Mouse (Mus musculus) CH12.LX (cell line): Measurements from ENCODE around the gene Snx17. TPM values are rescaled to one million over a fixed set of nuclear protein-coding genes. Genes with fewer than 3 reads are reported as not detected.

Source experiments
- DNase-seq: peaks from one replicate; pipeline ENCODE4 v3.0.0-alpha.2; 2013; ENCODE audit errors: extremely low read depth
- H3K27ac ChIP-seq: 2 replicates; pipeline ENCODE4 v1.5.1; 2012; ENCODE audit warnings: low read depth, mild to moderate bottlenecking, control low read depth, moderate library complexity; ENCODE audit not compliant: insufficient read depth
- H3K27me3 ChIP-seq: replicated peaks from 2 replicates; pipeline ENCODE3; 2012; ENCODE audit warnings: inconsistent platforms
- H3K36me3 ChIP-seq, 2 experiments: replicated peaks in 1 of 2; 2 replicates each; pipeline versions ENCODE3 to v1.6.1; 2012; ENCODE audit warnings: inconsistent platforms in 1 of 2, low read length in 1 of 2, mild to moderate bottlenecking in 1 of 2, mixed read lengths in 1 of 2, moderate library complexity in 1 of 2; ENCODE audit not compliant: control insufficient read depth in 1 of 2, insufficient read depth in 1 of 2
- H3K4me1 ChIP-seq, 2 experiments: 2 replicates each; pipeline ENCODE4 v1.6.1; 2012; ENCODE audit warnings: inconsistent platforms in 1 of 2, moderate library complexity in 1 of 2; ENCODE audit not compliant: insufficient read depth in 2 of 2, control insufficient read depth in 1 of 2
- H3K4me2 ChIP-seq: 2 replicates; pipeline ENCODE4 v1.6.1; 2012; ENCODE audit warnings: low read depth, mild to moderate bottlenecking, control low read depth; ENCODE audit not compliant: poor library complexity, insufficient read depth, severe bottlenecking
- H3K4me3 ChIP-seq, 3 experiments: fragments of 150-350 bp in 1 of 3; sonication (generic) in 1 of 3; replicated peaks in 1 of 3; 2 replicates each; pipeline versions ENCODE3 to v1.5.1; 2011 to 2012; ENCODE audit warnings: low read depth in 2 of 3, low read length in 2 of 3, mild to moderate bottlenecking in 2 of 3, moderate library complexity in 2 of 3, control low read depth in 1 of 3, improper control_type of control experiment in 1 of 3, inconsistent platforms in 1 of 3, mixed read lengths in 1 of 3; ENCODE audit not compliant: poor library complexity in 1 of 3
- H3K79me2 ChIP-seq: replicated peaks from 2 replicates; pipeline ENCODE4 v1.6.1; 2012; ENCODE audit warnings: mild to moderate bottlenecking, moderate library complexity; ENCODE audit not compliant: control insufficient read depth, poor library complexity, insufficient read depth, severe bottlenecking; ENCODE audit errors: extremely low read depth
- H3K9ac ChIP-seq: 2 replicates; pipeline ENCODE4 v1.6.1; 2012; ENCODE audit warnings: low read depth, mild to moderate bottlenecking, control low read depth, moderate library complexity; ENCODE audit not compliant: insufficient read depth
- H3K9me3 ChIP-seq: replicated peaks from 2 replicates; pipeline ENCODE3; 2012; ENCODE audit warnings: low read length, inconsistent platforms, mixed read lengths
- BHLHE40 ChIP-seq: IDR thresholded peaks from 2 replicates; pipeline ENCODE4 v1.6.1; 2011; ENCODE audit warnings: mild to moderate bottlenecking, low read depth, low read length, improper control_type of control experiment
- CHD1 ChIP-seq: IDR thresholded peaks from 2 replicates; pipeline ENCODE4 v1.6.1; 2012; ENCODE audit warnings: low read depth, low read length, improper control_type of control experiment, inconsistent platforms
- CHD2 ChIP-seq: IDR thresholded peaks from 2 replicates; pipeline ENCODE4 v1.6.1; 2011; ENCODE audit warnings: low read length, improper control_type of control experiment
- CTCF ChIP-seq, 2 experiments: IDR thresholded peaks in 1 of 2; conservative IDR thresholded peaks in 1 of 2; 2 replicates each; pipeline ENCODE4 v1.5.1; 2011 to 2012; ENCODE audit warnings: low read depth in 2 of 2, low read length in 2 of 2, improper control_type of control experiment in 1 of 2, inconsistent platforms in 1 of 2, mild to moderate bottlenecking in 1 of 2, moderate library complexity in 1 of 2
- GABPA ChIP-seq: IDR thresholded peaks from 2 replicates; pipeline ENCODE4 v1.6.1; 2012; ENCODE audit warnings: low read depth, low read length, improper control_type of control experiment, inconsistent platforms; ENCODE audit not compliant: insufficient replicate concordance
- HCFC1 ChIP-seq: IDR thresholded peaks from 2 replicates; pipeline ENCODE4 v1.6.1; 2012; ENCODE audit warnings: low read depth, mild to moderate bottlenecking, inconsistent platforms, low read length, improper control_type of control experiment
- IRF4 ChIP-seq: IDR thresholded peaks from 2 replicates; pipeline ENCODE4 v1.6.1; 2014; ENCODE audit warnings: low read depth, mild to moderate bottlenecking, inconsistent platforms, low read length, improper control_type of control experiment
- JUND ChIP-seq: conservative IDR thresholded peaks from 2 replicates; pipeline ENCODE4 v1.6.1; 2011; ENCODE audit warnings: low read depth, low read length, improper control_type of control experiment
- KAT2A ChIP-seq: IDR thresholded peaks from 2 replicates; pipeline ENCODE4 v1.6.1; 2012; ENCODE audit warnings: low read length, improper control_type of control experiment, inconsistent platforms; ENCODE audit not compliant: insufficient replicate concordance
- MAFK ChIP-seq: IDR thresholded peaks from 2 replicates; pipeline ENCODE4 v1.6.1; 2011; ENCODE audit warnings: low read length, improper control_type of control experiment; ENCODE audit not compliant: insufficient replicate concordance
- MAZ ChIP-seq: IDR thresholded peaks from 2 replicates; pipeline ENCODE4 v1.6.1; 2012; ENCODE audit warnings: low read depth, mild to moderate bottlenecking, inconsistent platforms, low read length, improper control_type of control experiment, moderate library complexity
- MEF2A ChIP-seq: IDR thresholded peaks from 2 replicates; pipeline ENCODE4 v1.6.1; 2014; ENCODE audit warnings: low read depth, mild to moderate bottlenecking, inconsistent platforms, low read length, improper control_type of control experiment, borderline replicate concordance
- MYC ChIP-seq: IDR thresholded peaks from 2 replicates; pipeline ENCODE4 v1.6.1; 2011; ENCODE audit warnings: low read depth, mild to moderate bottlenecking, improper control_type of control experiment, low read length
- NELFE ChIP-seq: IDR thresholded peaks from 2 replicates; pipeline ENCODE4 v1.6.1; 2011; ENCODE audit warnings: low read depth, low read length, improper control_type of control experiment
- NRF1 ChIP-seq: IDR thresholded peaks from 2 replicates; pipeline ENCODE4 v1.6.1; 2014; ENCODE audit warnings: low read depth, mild to moderate bottlenecking, inconsistent platforms, low read length, improper control_type of control experiment, moderate library complexity
- PAX5 ChIP-seq: IDR thresholded peaks from 2 replicates; pipeline ENCODE4 v1.6.1; 2012; ENCODE audit warnings: low read length, inconsistent platforms, mixed read lengths
- RAD21 ChIP-seq: IDR thresholded peaks from 2 replicates; pipeline ENCODE4 v1.6.1; 2011; ENCODE audit warnings: low read depth, mild to moderate bottlenecking, low read length, improper control_type of control experiment, moderate library complexity
- RCOR1 ChIP-seq: conservative IDR thresholded peaks from 2 replicates; pipeline ENCODE4 v1.6.1; 2012; ENCODE audit warnings: low read depth, mild to moderate bottlenecking, inconsistent platforms, low read length, improper control_type of control experiment
- SIN3A ChIP-seq: IDR thresholded peaks from 2 replicates; pipeline ENCODE4 v1.6.1; 2012; ENCODE audit warnings: low read length, improper control_type of control experiment, inconsistent platforms
- TCF12 ChIP-seq: IDR thresholded peaks from 2 replicates; pipeline ENCODE4 v1.6.1; 2014; ENCODE audit warnings: low read depth, mild to moderate bottlenecking, inconsistent platforms, low read length, improper control_type of control experiment
- USF1 ChIP-seq: IDR thresholded peaks from 2 replicates; pipeline ENCODE4 v1.6.1; 2014; ENCODE audit warnings: low read depth, mild to moderate bottlenecking, inconsistent platforms, low read length, improper control_type of control experiment
- ZKSCAN1 ChIP-seq: IDR thresholded peaks from 2 replicates; pipeline ENCODE4 v1.6.1; 2012; ENCODE audit warnings: low read depth, inconsistent platforms, low read length, improper control_type of control experiment, borderline replicate concordance
- dilution Hi-C: fragments of 300-500 bp; cut with MboI; formaldehyde crosslinking; loops from 2 replicates; pipeline ENCODE4 v1.14.3; 2020; ENCODE audit warnings: low sequenced_read_pairs; ENCODE audit not compliant: extremely low pct_unique_long_range_greater_than_20kb, extremely low pct_ligation_motif_present
- in situ Hi-C: fragments of 300-500 bp; cut with MboI; formaldehyde crosslinking; loops from 3 replicates; pipeline ENCODE4 v1.14.3; 2019; ENCODE audit warnings: low sequenced_read_pairs, low pct_ligation_motif_present, low pct_unique_long_range_greater_than_20kb, mixed read lengths
- polyA plus RNA-seq: library from polyadenylated mRNA; unstranded; fragments of >175 nt; gene quantifications from 2 replicates; pipeline ENCODE4 v1.2.1, GENCODE M21; 2012; ENCODE audit warnings: low read depth; ENCODE audit not compliant: insufficient read length
- total RNA-seq, 2 experiments: library from RNA; depleted of rRNA; stranded (reverse); fragments of 300-350 nt in 1 of 2; fragments of >200 nt in 1 of 2; gene quantifications; 2 replicates each; pipeline ENCODE4 v1.2.3; 2012 to 2014

The Snx17 gene
- total and polyA plus RNA-seq, 3 experiments, result 56.7 to 63.9 (median 61.5) TPM

- Histone ChIP-seq H3K4me2 (peak overlapping the region; percentile 67; the same call in 1 of the 2 replicates), H3K36me3 (peaks cover 71 to 84% of the 10 kb centered on the region in 2 experiments), H3K9me3 (no peaks in the 10 kb centered on the region), H3K4me3 (peak overlapping the region in 2 of 3 experiments; percentile 68 to 81), H3K4me1 (peaks cover 6 to 23% of the 10 kb centered on the region in 2 experiments), H3K9ac (peak overlapping the region; percentile 60), H3K79me2 (peaks cover 18% of the 10 kb centered on the region), H3K27ac (peak overlapping the region; percentile 64), H3K27me3 (no peaks in the 10 kb centered on the region)
- dilution Hi-C loops, result no loop called here
- in situ Hi-C loops, result no loop called here
- no peak for DNase-seq
- no peak for TF ChIP-seq HCFC1
- no peak for TF ChIP-seq ZKSCAN1
- TF ChIP-seq MAFK, result no peak
- TF ChIP-seq PAX5, result no peak
- no peak for TF ChIP-seq CHD2
- TF ChIP-seq KAT2A, result no peak
- TF ChIP-seq JUND, result no peak
- TF ChIP-seq MYC, result no peak
- no peak for TF ChIP-seq USF1
- no peak for TF ChIP-seq MEF2A
- TF ChIP-seq GABPA, result no peak
- TF ChIP-seq NELFE, result no peak
- no peak for TF ChIP-seq RCOR1
- TF ChIP-seq TCF12, result no peak
- TF ChIP-seq BHLHE40, result no peak
Observed at GRCm38 (mm10) chr5:31202933-31203332, 9.9 kb downstream of the Snx17 start.

DNA sequence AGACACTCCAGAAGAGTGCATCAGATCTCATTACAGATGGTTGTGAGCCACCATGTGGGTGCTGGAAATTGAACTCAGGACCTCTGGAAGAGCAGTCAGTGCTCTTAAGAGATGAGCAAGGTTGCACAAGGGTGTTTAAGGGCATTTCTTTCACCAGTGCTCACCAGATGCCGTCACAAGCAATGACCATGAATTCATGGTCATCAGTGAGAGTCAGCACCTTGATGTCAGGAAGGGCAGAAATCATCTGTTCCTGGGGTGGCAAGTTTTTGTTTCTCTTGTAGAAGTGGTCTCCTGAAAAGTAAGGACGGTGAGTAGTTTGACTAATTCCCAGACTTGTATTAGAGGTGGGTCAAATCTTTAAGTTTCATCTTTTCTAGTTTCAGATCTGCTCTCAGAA is 10.8 kb downstream of the Snx17 start:
- peaks cover 6 to 23% of the 10 kb centered on the region in 2 experiments for H3K4me1 ChIP-seq
- H3K36me3 ChIP-seq, result peaks cover 65 to 84% of the 10 kb centered on the region in 2 experiments

More for the DNA sequence above, 10.8 kb downstream of the Snx17 start:
- no peak overlapping the region for H3K27ac ChIP-seq
- DNase-seq, result no peak
- H3K27me3 ChIP-seq, result no peaks in the 10 kb centered on the region
- H3K9me3 ChIP-seq, result no peaks in the 10 kb centered on the region
- peaks cover 27% of the 10 kb centered on the region for H3K79me2 ChIP-seq
- no peak overlapping the region for H3K9ac ChIP-seq
- H3K4me2 ChIP-seq, result no peak overlapping the region
- dilution Hi-C loops, result no loop called here
- H3K4me3 ChIP-seq, result no peak overlapping the region
- in situ Hi-C loops, result no loop called here
- TF ChIP-seq MYC (no peak), CHD2 (no peak), CHD1 (no peak), SIN3A (no peak), BHLHE40 (no peak), RAD21 (no peak), GABPA (no peak), NELFE (no peak), NRF1 (no peak), CTCF (conservative IDR thresholded peaks at IDR 0.05 in 1 of 2, IDR thresholded peaks at IDR 0.05 in 1 of 2; ENCODE audit: low read depth in 2 of 2, low read length in 2 of 2) (no peak), IRF4 (no peak), JUND (no peak), KAT2A (no peak), MAZ (no peak)
